ENCODE assay signal across 9 mouse cellular contexts in genomic region chr4:43453413-43453812, GRCm38 (mm10). TPM values are rescaled to one million over a fixed set of nuclear protein-coding genes. Genes with fewer than 3 reads are reported as not detected.
A peak's percentile ranks its signal among the peaks of the same experiment; 100 is the strongest.
DNase-seq lines count a peak whose midpoint lies in the region; ATAC-seq and TF ChIP-seq lines count a peak whose summit lies in the region.
"Had no signal": no experiment of that assay in that cellular context is flagged by ENCODE, and none has a peak within 500 bp of the region (broad histone marks: within the 10 kb centered on the region; RNA-seq: fewer than 3 reads in every experiment).

No protein-coding gene starts in this region.

- H3K27me3 ChIP-seq in forebrain, embryonic 11.5 days (ENCODE audit: control insufficient read depth, insufficient read depth, low read length): 0 out of 2 replicates have a peak, but pooled peaks cover 2% of the 10 kb centered on the region
- peaks cover 45% of the 10 kb centered on the region for H3K27me3 ChIP-seq in liver, embryonic 13.5 days
- H3K27me3 ChIP-seq in stomach, embryonic 16.5 days (ENCODE audit: control insufficient read depth, insufficient read depth, low read length): peaks cover 13% of the 10 kb centered on the region

- no peak for DNase-seq in lung, adult 2 months
- DNase-seq in lung, postnatal 10 days: no peak
- no peak for DNase-seq in forebrain, embryonic 11.5 days (ENCODE audit: low spot score)
- no peak for DNase-seq in liver, embryonic 13.5 days
- DNase-seq in adrenal gland, adult (ENCODE audit: inconsistent age in 2 of 2, low spot score in 1 of 2): no peak
- DNase-seq in natural killer cell, adult 2 months (ENCODE audit: low spot score in 2 of 2): no peak
- no peak for DNase-seq in adrenal gland, postnatal 10 days

- H3K4me3 ChIP-seq in lung, adult 2 months (replicated peaks; ENCODE audit: extremely low read depth, low read depth, low read length): peak overlapping the region; percentile 10
- peak overlapping the region; percentile 15 for H3K4me3 ChIP-seq in forebrain, embryonic 11.5 days (ENCODE audit: low read depth, low read length)
- no peak overlapping the region; the same call in 1 of the 2 replicates for H3K4me3 ChIP-seq in liver, embryonic 13.5 days (replicated peaks)
- peak overlapping the region; percentile 22 for H3K4me3 ChIP-seq in stomach, embryonic 16.5 days (replicated peaks; ENCODE audit: low read length)

- peaks cover 4% of the 10 kb centered on the region; the same call in 1 of the 2 replicates for H3K4me1 ChIP-seq in lung, adult 2 months (ENCODE audit: control insufficient read depth, insufficient read depth, low read length)
- peaks cover 6% of the 10 kb centered on the region; the same call in 1 of the 2 replicates for H3K4me1 ChIP-seq in forebrain, embryonic 11.5 days (replicated peaks; ENCODE audit: control insufficient read depth, insufficient read depth, low read length)
- H3K4me1 ChIP-seq in liver, embryonic 13.5 days (replicated peaks): no peaks in the 10 kb centered on the region
- H3K4me1 ChIP-seq in stomach, embryonic 16.5 days (ENCODE audit: control insufficient read depth, insufficient read depth, low read length): peaks cover 15% of the 10 kb centered on the region

- no peaks in the 10 kb centered on the region for H3K9me3 ChIP-seq in forebrain, embryonic 11.5 days (ENCODE audit: control insufficient read depth, low read length)
- H3K9me3 ChIP-seq in liver, embryonic 13.5 days (replicated peaks): no peaks in the 10 kb centered on the region
- no peaks in the 10 kb centered on the region for H3K9me3 ChIP-seq in stomach, embryonic 16.5 days (replicated peaks; ENCODE audit: control insufficient read depth, low read length)

- peak overlapping the region; percentile 47 for H3K4me2 ChIP-seq in forebrain, embryonic 11.5 days (ENCODE audit: low read depth, low read length, severe bottlenecking)
- H3K4me2 ChIP-seq in liver, embryonic 13.5 days: peak overlapping the region; percentile 19
- peak overlapping the region; percentile 40 for H3K4me2 ChIP-seq in stomach, embryonic 16.5 days (ENCODE audit: low read depth, low read length)

- no peaks in the 10 kb centered on the region for H3K36me3 ChIP-seq in forebrain, embryonic 11.5 days (ENCODE audit: control insufficient read depth, insufficient read depth, low read length)
- H3K36me3 ChIP-seq in liver, embryonic 13.5 days: no peaks in the 10 kb centered on the region
- H3K36me3 ChIP-seq in stomach, embryonic 16.5 days (ENCODE audit: control insufficient read depth, insufficient read depth, low read length): no peaks in the 10 kb centered on the region

- no peak for TF ChIP-seq CTCF in lung, adult 2 months (IDR thresholded peaks at IDR 0.05; ENCODE audit: insufficient read depth, low read length)

- no peak overlapping the region for H3K27ac ChIP-seq in forebrain, embryonic 11.5 days (ENCODE audit: low read depth, low read length)
- H3K27ac ChIP-seq in liver, embryonic 13.5 days: no peak overlapping the region
- no peak overlapping the region for H3K27ac ChIP-seq in stomach, embryonic 16.5 days (ENCODE audit: low read length)

- peak overlapping the region; percentile 45 for H3K9ac ChIP-seq in forebrain, embryonic 11.5 days (ENCODE audit: low read length)
- no peak overlapping the region for H3K9ac ChIP-seq in liver, embryonic 13.5 days
- peak overlapping the region; percentile 60 for H3K9ac ChIP-seq in stomach, embryonic 16.5 days (ENCODE audit: low read length)

- ATAC-seq in forebrain, embryonic 11.5 days (replicated peaks; ENCODE audit: low FRiP score): no peak
- no peak for ATAC-seq in liver, embryonic 13.5 days (ENCODE audit: low read depth)
- no peak for ATAC-seq in stomach, embryonic 16.5 days (ENCODE audit: insufficient read depth, low FRiP score)

- 3% methylated on average over 18 of the region's 18 CpGs for WGBS in lung, adult 2 months
- under 1% methylated on average over 17 of the region's 18 CpGs for WGBS in forebrain, embryonic 11.5 days
- 0% methylated on average over 18 of the region's 18 CpGs for WGBS in liver, embryonic 13.5 days (ENCODE audit: insufficient replicate concordance)
- WGBS in stomach, embryonic 16.5 days: 3% methylated on average over 18 of the region's 18 CpGs

- TF ChIP-seq POLR2A in lung, adult 2 months (IDR thresholded peaks at IDR 0.05; ENCODE audit: borderline replicate concordance, extremely low read depth, low read depth, low read length): no peak

RNA-seq across cellular contexts. Expression of gene Cd72, which starts 1.0 kb away (rescaled TPM):
- 3.4 and 6.2 TPM in 2 replicates for polyA plus RNA-seq in lung, adult 2 months (2012; rRNA removed)
- 2.6 and 4.8 TPM in 2 replicates for polyA plus RNA-seq in forebrain, embryonic 11.5 days (2014; fragmentation: Nextera tagmentation; extraction: Ambion mirVana)
- 0.48 and 0.70 TPM in 2 replicates for polyA plus RNA-seq in liver, embryonic 13.5 days (2015; fragmentation: Nextera tagmentation; extraction: Ambion mirVana)
- polyA plus RNA-seq in stomach, embryonic 16.5 days (2015; fragmentation: Nextera tagmentation; extraction: Ambion mirVana): 2.6 and 3.5 TPM in 2 replicates
- 1 to 10 TPM; 1.9 to 3.2 TPM for total RNA-seq in adrenal gland, postnatal 10 days (2021)

RNA-seq across cellular contexts. Expression of gene Tesk1, which starts 11.7 kb away (rescaled TPM):
- 83.6 and 83.9 TPM in 2 replicates for polyA plus RNA-seq in lung, adult 2 months (2012; rRNA removed)
- 9.3 and 10.7 TPM in 2 replicates for polyA plus RNA-seq in forebrain, embryonic 11.5 days (2014; fragmentation: Nextera tagmentation; extraction: Ambion mirVana)
- polyA plus RNA-seq in liver, embryonic 13.5 days (2015; fragmentation: Nextera tagmentation; extraction: Ambion mirVana): 0.95 and 0.98 TPM in 2 replicates
- 1.7 TPM in 2 replicates for polyA plus RNA-seq in stomach, embryonic 16.5 days (2015; fragmentation: Nextera tagmentation; extraction: Ambion mirVana)
- total RNA-seq in adrenal gland, postnatal 10 days (2021): 10 to 100 TPM; 55.3 to 58.2 TPM

RNA-seq across cellular contexts. Expression of gene Fam166b, which starts 24.5 kb away (rescaled TPM):
- 14.4 and 15.8 TPM in 2 replicates for polyA plus RNA-seq in lung, adult 2 months (2012; rRNA removed)
- 0.28 and 0.31 TPM in 2 replicates for polyA plus RNA-seq in forebrain, embryonic 11.5 days (2014; fragmentation: Nextera tagmentation; extraction: Ambion mirVana)
- not detected in 2 replicates for polyA plus RNA-seq in liver, embryonic 13.5 days (2015; fragmentation: Nextera tagmentation; extraction: Ambion mirVana)
- polyA plus RNA-seq in stomach, embryonic 16.5 days (2015; fragmentation: Nextera tagmentation; extraction: Ambion mirVana): not detected in 2 replicates
- under 1 TPM; 0.27 to 0.97 TPM for total RNA-seq in adrenal gland, postnatal 10 days (2021)
- polyA plus RNA-seq: liver, embryonic 16.5 days had no signal

RNA-seq across cellular contexts. Expression of gene Sit1, which starts 30.1 kb away (rescaled TPM):
- polyA plus RNA-seq in lung, adult 2 months (2012; rRNA removed): 0.85 and 1.2 TPM in 2 replicates
- not detected in 2 replicates for polyA plus RNA-seq in forebrain, embryonic 11.5 days (2014; fragmentation: Nextera tagmentation; extraction: Ambion mirVana)
- polyA plus RNA-seq in liver, embryonic 13.5 days (2015; fragmentation: Nextera tagmentation; extraction: Ambion mirVana): not detected in 2 replicates
- polyA plus RNA-seq in stomach, embryonic 16.5 days (2015; fragmentation: Nextera tagmentation; extraction: Ambion mirVana): not detected in 2 replicates
- under 1 TPM; 0.51 to 0.64 TPM for total RNA-seq in adrenal gland, postnatal 10 days (2021)

RNA-seq across cellular contexts. Expression of gene Ccdc107, which starts 39.3 kb away (rescaled TPM):
- polyA plus RNA-seq in lung, adult 2 months (2012; rRNA removed): 191 and 235 TPM in 2 replicates
- polyA plus RNA-seq in forebrain, embryonic 11.5 days (2014; fragmentation: Nextera tagmentation; extraction: Ambion mirVana): 50.3 and 54.3 TPM in 2 replicates
- 34.2 and 34.3 TPM in 2 replicates for polyA plus RNA-seq in liver, embryonic 13.5 days (2015; fragmentation: Nextera tagmentation; extraction: Ambion mirVana)
- polyA plus RNA-seq in stomach, embryonic 16.5 days (2015; fragmentation: Nextera tagmentation; extraction: Ambion mirVana): 106 and 113 TPM in 2 replicates
- total RNA-seq in adrenal gland, postnatal 10 days (2021): 10 to 100 TPM; 41.1 to 45.5 TPM

Comparison
In these comparisons a context has a peak if more than half of its experiments do, and no peak if none do; other contexts are left out.
1. RNA of gene Fam166b, which starts 24.5 kb away (polyA plus RNA-seq): 14.4 to 15.8 TPM in lung, adult 2 months; 0.28 to 0.31 TPM in forebrain, embryonic 11.5 days, not detected in stomach, embryonic 16.5 days and not detected in liver, embryonic 13.5 days; every median in the first group is over 10 times any median in the second.
2. Peak in every context shown above with its lines, with median percentiles within 50 percentile points of each other: H3K4me2 ChIP-seq.